Mouse (Mus musculus) heart, embryonic 12.5 days (tissue): Measurements from ENCODE around the gene Timm29. TPM values are rescaled to one million over a fixed set of nuclear protein-coding genes. Genes with fewer than 3 reads are reported as not detected.
"Not testable (repeated sequence)": the region's sequence is repeated elsewhere in the genome, so short reads cannot be mapped to it uniquely, and the experiment has no call there.

Experiments used
- ATAC-seq: fragments of 200-750 bp; cut with Nextera tagmentation; 2 replicates; pipeline ENCODE4 v1.8.0; 2017; ENCODE audit warnings: moderate TSS enrichment, moderate library complexity; ENCODE audit not compliant: insufficient number of reproducible peaks, low FRiP score
- H3K27ac ChIP-seq: fragments of 300-500 bp; sonication (generic); 2 replicates; pipeline ENCODE4 v1.5.1; 2016; ENCODE audit warnings: mild to moderate bottlenecking, moderate library complexity; ENCODE audit not compliant: poor library complexity, severe bottlenecking
- H3K27me3 ChIP-seq: fragments of 300-500 bp; sonication (generic); replicated peaks from 2 replicates; pipeline ENCODE4 v1.6.1; 2016; ENCODE audit warnings: mild to moderate bottlenecking, moderate library complexity
- H3K36me3 ChIP-seq: fragments of 300-500 bp; sonication (generic); 2 replicates; pipeline ENCODE4 v1.6.1; 2016; ENCODE audit warnings: mild to moderate bottlenecking, moderate library complexity
- H3K4me1 ChIP-seq: fragments of 300-500 bp; sonication (generic); replicated peaks from 2 replicates; pipeline ENCODE4 v1.6.1; 2016; ENCODE audit warnings: mild to moderate bottlenecking
- H3K4me2 ChIP-seq: fragments of 300-500 bp; sonication (generic); 2 replicates; pipeline ENCODE4 v1.6.1; 2016; ENCODE audit warnings: mild to moderate bottlenecking, moderate library complexity
- H3K4me3 ChIP-seq: fragments of 300-500 bp; sonication (generic); 2 replicates; pipeline ENCODE4 v1.5.1; 2016; ENCODE audit warnings: mild to moderate bottlenecking
- H3K9ac ChIP-seq: fragments of 300-500 bp; sonication (generic); 2 replicates; pipeline ENCODE4 v1.6.1; 2016; ENCODE audit warnings: mild to moderate bottlenecking, moderate library complexity
- H3K9me3 ChIP-seq: fragments of 300-500 bp; sonication (generic); replicated peaks from 2 replicates; pipeline ENCODE4 v1.6.1; 2016; ENCODE audit warnings: mild to moderate bottlenecking, moderate library complexity
- WGBS: fragments of 180-500 bp; shearing (Covaris S2); methylation state at CpG from one replicate; pipeline ENCODE4 v1.1.7; 2016; 5-methylcytosine and 5-hydroxymethylcytosine counted together
- polyA plus RNA-seq: library from polyadenylated mRNA; unstranded; fragments of >200 nt; fragmentation: Nextera tagmentation; extraction: Ambion mirVana; gene quantifications from 2 replicates; pipeline ENCODE4 v1.2.1, GENCODE M21; 2016

Timm29 gene
- polyA plus RNA-seq, 1 experiment from 2014 or later: 33.6 TPM

DNA sequence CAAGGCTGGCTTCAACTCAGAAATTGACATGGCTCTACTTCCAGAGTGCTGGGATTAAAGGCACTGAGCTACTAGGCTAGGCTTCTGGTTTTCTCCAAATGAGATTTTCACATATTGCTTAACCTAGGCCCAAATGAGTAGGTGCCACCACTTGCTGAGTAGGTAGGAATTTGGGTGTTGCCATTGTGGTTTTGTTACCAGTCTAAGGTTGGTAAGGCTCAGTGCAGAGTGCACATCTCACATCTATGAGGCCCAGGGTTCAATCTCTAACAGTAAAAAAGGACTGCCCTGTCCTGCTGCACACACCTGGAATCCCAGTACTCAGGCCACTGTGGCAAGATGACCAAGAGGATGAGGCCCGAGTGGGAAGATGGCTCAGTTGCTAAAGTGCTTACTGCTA is 7.1 kb upstream of the Timm29 start:
- Histone ChIP-seq H3K27ac (no peak overlapping the region), H3K4me1 (no peaks in the 10 kb centered on the region), H3K4me2 (no peak overlapping the region), H3K4me3 (no peak overlapping the region), H3K27me3 (no peaks in the 10 kb centered on the region), H3K9ac (no peak overlapping the region), H3K36me3 (peaks cover 93% of the 10 kb centered on the region), H3K9me3 (no peaks in the 10 kb centered on the region)
- ATAC-seq: no peak
- 90% methylated on average over 1 of the region's 1 CpGs for WGBS

DNA sequence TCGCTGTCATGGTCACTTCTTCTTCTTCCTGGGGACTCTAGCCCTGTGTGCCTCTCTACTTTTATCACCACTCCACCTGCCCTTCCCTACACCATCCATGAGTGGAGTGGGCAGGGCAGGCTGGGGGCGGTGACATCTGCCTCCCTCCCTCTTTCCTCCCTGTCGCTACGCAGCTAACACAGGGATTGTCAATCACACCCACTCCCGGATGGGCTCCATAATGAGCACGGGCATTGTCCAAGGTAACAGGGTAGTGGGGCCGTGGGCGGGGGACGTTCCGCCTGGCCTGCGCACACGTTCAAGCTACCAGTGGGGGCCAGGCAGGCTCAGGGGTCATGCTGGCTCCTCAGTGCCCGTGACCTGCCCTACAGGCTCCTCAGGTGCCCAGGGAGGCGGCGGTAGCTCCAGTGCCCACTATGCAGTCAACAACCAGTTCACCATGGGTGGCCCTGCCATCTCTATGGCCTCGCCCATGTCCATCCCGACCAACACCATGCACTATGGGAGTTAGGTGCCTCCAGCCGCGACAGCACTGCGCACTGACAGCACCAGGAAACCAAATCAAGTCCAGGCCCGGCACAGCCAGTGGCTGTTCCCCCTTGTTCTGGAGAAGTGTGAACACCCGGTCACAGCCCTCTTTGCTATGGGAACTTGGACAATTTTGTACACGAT is 4.7 kb upstream of the Timm29 start:
- Histone ChIP-seq H3K9me3 (no peaks in the 10 kb centered on the region), H3K27me3 (no peaks in the 10 kb centered on the region), H3K9ac (no peak overlapping the region), H3K4me2 (no peak overlapping the region), H3K4me3 (no peak overlapping the region), H3K36me3 (peaks cover 77% of the 10 kb centered on the region), H3K4me1 (peaks cover 10% of the 10 kb centered on the region), H3K27ac (no peak overlapping the region)
- no peak for ATAC-seq
- 90% methylated on average over 23 of the region's 23 CpGs for WGBS

DNA sequence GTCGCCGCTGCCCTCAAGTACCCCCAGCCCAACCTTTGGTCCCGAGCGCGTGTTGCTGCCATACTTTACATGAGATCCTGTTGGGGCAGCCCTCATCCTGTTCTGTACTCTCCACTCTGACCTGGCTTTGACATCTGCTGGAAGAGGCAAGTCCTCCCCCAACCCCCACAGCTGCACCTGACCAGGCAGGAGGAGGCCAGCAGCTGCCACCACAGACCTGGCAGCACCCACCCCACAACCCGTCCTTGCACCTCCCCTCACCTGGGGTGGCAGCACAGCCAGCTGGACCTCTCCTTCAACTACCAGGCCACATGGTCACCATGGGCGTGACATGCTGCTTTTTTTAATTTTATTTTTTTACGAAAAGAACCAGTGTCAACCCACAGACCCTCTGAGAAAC is 4.2 kb upstream of the Timm29 start:
- WGBS: 87% methylated on average over 8 of the region's 8 CpGs
- Histone ChIP-seq H3K27ac (no peak overlapping the region), H3K27me3 (no peaks in the 10 kb centered on the region), H3K36me3 (peaks cover 71% of the 10 kb centered on the region), H3K4me1 (peaks cover 11% of the 10 kb centered on the region), H3K9ac (no peak overlapping the region), H3K4me3 (no peak overlapping the region), H3K4me2 (no peak overlapping the region), H3K9me3 (no peaks in the 10 kb centered on the region)
- no peak for ATAC-seq

DNA sequence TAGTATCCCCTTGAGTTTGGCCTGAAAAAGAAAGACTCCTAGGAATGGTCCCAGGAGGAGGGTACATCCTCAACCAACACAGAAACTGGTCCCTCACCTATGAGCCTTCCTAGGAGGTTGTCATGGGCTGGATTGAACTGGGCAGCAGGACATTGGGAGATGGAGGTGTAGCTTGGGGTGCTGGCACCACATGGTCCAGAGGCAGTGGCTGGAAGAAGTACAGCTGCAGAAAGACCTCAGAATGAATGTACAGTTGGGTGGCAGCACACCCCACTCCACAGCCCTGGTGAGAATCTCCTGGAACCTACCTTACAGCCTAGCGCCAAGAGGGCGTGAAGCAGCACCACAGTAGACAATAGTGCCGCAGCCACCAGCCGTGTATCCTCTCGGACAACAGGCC is 3.0 kb upstream of the Timm29 start:
- Histone ChIP-seq H3K36me3 (peaks cover 70% of the 10 kb centered on the region), H3K27ac (no peak overlapping the region), H3K9ac (no peak overlapping the region), H3K9me3 (no peaks in the 10 kb centered on the region), H3K27me3 (no peaks in the 10 kb centered on the region), H3K4me1 (peaks cover 22% of the 10 kb centered on the region), H3K4me3 (no peak overlapping the region), H3K4me2 (no peak overlapping the region)
- WGBS: 90% methylated on average over 5 of the region's 5 CpGs
- no peak for ATAC-seq

DNA sequence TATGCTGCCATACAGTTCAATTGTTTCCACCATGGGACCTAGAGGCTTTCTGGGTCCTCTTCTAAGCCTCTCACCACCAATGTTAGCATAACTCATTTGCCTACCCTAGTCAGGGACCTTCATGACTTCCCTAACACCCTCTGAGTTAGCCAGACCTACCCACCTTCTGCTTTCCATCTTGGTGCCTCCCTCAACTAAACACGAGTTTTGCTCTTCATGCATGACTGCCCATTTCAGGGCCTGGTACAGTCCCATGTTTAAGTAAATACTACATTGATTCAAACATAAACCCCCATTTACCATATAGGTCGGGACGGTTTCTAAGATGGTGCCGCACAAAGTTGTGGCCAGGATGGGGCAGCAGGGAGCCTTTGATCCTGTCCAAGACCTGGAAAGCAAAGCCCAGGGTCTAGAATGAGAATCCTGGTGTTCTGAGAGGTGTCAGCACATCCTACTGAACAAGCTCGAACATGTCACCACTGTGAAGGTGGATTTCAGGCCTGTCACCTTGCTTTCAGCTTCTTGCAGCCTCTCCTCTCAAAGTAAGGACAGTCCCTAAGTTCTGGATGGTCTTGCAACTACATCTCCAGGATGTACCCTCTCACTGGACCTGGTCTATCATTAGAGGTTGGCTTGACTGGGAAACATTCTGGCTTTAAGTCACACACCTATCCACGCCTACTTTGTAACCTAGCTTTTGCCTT is 1.2 kb upstream of the Timm29 start:
- H3K4me1 ChIP-seq: peaks cover 27% of the 10 kb centered on the region
- WGBS: 86% methylated on average over 6 of the region's 6 CpGs
- peaks cover 66% of the 10 kb centered on the region for H3K36me3 ChIP-seq
- no peaks in the 10 kb centered on the region for H3K9me3 ChIP-seq
- ATAC-seq: no peak
- H3K4me2 ChIP-seq: peak overlapping the region; percentile 89
- no peak overlapping the region for H3K27ac ChIP-seq
- no peaks in the 10 kb centered on the region for H3K27me3 ChIP-seq
- H3K4me3 ChIP-seq: peak overlapping the region; percentile 96; the same call in 1 of the 2 replicates
- no peak overlapping the region for H3K9ac ChIP-seq

DNA sequence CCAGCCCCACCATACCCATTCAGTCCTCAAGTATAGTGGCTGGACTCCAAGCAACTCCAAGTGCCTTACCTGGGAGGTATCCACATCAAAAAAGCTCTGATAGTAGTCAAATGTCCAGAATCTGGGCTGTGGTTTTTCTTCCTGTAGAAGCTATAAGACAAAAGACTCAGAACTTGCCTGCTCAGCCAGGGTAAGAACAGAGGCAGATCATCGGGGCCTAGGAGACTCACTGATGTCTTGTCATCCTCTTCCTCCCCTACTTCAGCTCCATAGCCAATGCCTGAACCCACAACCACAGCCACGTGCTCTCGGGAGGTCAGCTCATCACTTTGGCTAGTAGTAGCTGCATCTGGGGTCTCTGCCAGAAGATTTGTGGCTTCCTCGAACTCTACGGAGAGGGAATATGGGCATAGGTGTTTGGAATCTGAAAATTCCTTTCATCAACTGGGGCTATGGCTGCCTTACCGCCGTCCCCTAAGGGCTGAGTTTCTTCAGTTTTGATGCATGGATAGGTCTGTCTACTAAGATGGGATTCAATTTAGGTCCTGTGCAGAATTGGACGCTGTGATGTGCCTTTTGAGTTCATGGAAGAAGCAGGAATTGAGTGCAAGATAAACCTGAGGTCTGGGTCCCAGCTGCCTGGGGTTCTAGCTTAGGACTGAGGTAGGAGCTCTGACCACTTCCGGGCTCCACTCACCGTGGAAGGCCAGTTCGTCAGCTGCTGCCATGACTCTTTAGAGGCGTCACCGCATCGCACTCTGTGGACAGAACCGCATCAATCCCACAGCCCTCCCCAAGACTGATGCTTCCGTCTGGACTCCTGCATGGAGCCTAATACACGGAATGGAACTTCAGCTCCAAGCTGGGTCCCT is 455 bp upstream of the Timm29 start:
- H3K4me1 ChIP-seq: peaks cover 27% of the 10 kb centered on the region
- peak overlapping the region; percentile 96 for H3K4me3 ChIP-seq
- 19% methylated on average over 17 of the region's 17 CpGs for WGBS
- peak overlapping the region; percentile 89 for H3K4me2 ChIP-seq
- peak overlapping the region; percentile 68 for H3K9ac ChIP-seq
- H3K27me3 ChIP-seq: no peaks in the 10 kb centered on the region
- peak overlapping the region; percentile 12; the same call in 1 of the 2 replicates for H3K27ac ChIP-seq
- H3K9me3 ChIP-seq: no peaks in the 10 kb centered on the region
- peak; percentile 34 for ATAC-seq
- peaks cover 60% of the 10 kb centered on the region for H3K36me3 ChIP-seq

DNA sequence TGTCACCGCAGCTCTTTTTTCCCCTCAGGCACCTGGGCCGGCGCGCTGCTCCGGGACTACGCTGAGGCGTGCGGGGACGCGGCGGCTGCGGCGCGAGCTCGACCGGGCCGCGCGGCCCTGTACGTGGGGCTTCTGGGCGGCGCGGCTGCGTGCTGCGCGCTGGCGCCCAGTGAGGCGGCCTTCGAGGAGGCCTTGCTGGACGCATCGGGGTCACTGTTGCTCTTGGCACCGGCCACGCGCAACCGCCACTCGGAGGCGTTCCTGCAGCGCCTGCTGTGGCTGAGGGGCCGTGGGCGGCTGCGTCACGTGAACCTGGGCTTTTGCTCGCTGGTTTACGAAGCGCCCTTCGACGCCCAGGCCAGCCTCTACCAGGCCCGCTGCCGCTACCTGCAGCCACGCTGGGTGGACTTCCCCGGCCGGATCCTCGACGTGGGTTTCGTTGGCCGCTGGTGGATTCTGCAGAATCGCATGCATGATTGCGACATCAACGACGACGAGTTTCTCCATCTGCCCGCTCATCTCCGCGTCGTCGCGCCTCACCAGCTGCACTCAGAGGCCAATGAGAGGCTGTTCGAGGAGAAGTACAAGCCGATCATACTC is 700 bp downstream of the Timm29 start:
- peak; percentile 68 for ATAC-seq
- H3K27me3 ChIP-seq: no peaks in the 10 kb centered on the region
- H3K27ac ChIP-seq: peak overlapping the region; percentile 78
- no peaks in the 10 kb centered on the region for H3K9me3 ChIP-seq
- H3K4me1 ChIP-seq: peaks cover 27% of the 10 kb centered on the region
- H3K36me3 ChIP-seq: peaks cover 49% of the 10 kb centered on the region
- WGBS: 2% methylated on average over 69 of the region's 69 CpGs
- peak overlapping the region; percentile 89 for H3K4me2 ChIP-seq
- H3K4me3 ChIP-seq: peak overlapping the region; percentile 96
- H3K9ac ChIP-seq: peak overlapping the region; percentile 95

DNA sequence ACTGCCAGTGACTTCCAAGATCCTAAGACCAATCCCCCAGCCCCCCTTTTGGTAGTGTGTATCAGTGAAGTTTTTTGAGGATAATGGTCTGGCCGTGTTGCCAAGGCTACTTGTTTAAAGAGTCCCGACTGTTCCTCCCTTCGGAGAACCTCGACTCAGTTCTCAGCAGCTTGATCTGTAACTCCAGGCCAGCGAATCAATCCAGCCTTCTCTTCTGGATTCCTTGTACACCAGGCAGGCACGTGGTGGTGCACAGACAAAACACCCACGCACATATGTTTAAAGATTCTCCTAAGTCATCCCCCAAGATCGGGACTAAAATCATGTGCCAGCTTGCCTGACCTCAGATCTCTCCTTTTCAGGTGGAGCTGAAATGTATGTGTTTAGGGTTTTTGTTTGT is 1.8 kb downstream of the Timm29 start:
- not testable (repeated sequence) for H3K27ac ChIP-seq, H3K9me3 ChIP-seq, ATAC-seq, H3K27me3 ChIP-seq
- WGBS: 87% methylated on average over 8 of the region's 8 CpGs
- H3K36me3 ChIP-seq: peaks cover 38% of the 10 kb centered on the region
- H3K4me1 ChIP-seq: peaks cover 27% of the 10 kb centered on the region
- peak overlapping the region; percentile 96; the same call in 1 of the 2 replicates for H3K4me3 ChIP-seq
- 0 out of 2 replicates have a peak overlapping the region, but pooled peaks have one; percentile 95 for H3K9ac ChIP-seq
- H3K4me2 ChIP-seq: peak overlapping the region; percentile 89

DNA sequence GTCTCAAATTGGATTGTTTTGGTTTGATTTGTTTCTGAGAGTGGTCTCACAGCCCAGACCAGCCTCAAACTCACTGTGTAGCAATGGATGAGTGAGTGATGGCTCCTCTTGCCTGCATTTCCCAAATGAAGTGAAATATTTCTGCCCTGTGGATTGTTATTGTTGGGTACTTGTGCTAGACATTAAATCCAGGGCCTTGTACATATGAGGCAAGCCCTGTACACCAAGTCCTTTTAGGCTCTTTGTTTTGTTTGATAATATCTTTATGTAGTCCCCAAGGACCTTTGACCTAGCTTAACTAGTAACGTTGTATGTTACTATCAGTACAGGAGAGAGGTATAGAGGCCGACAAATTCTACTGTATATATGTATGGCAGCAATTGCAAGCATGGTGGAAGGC is 2.3 kb downstream of the Timm29 start:
- Histone ChIP-seq H3K9me3 (no peaks in the 10 kb centered on the region), H3K27ac (no peak overlapping the region), H3K4me2 (no peak overlapping the region), H3K9ac (no peak overlapping the region), H3K27me3 (no peaks in the 10 kb centered on the region), H3K36me3 (peaks cover 33% of the 10 kb centered on the region), H3K4me3 (no peak overlapping the region), H3K4me1 (peaks cover 27% of the 10 kb centered on the region)
- no peak for ATAC-seq
- 86% methylated on average over 2 of the region's 2 CpGs for WGBS

DNA sequence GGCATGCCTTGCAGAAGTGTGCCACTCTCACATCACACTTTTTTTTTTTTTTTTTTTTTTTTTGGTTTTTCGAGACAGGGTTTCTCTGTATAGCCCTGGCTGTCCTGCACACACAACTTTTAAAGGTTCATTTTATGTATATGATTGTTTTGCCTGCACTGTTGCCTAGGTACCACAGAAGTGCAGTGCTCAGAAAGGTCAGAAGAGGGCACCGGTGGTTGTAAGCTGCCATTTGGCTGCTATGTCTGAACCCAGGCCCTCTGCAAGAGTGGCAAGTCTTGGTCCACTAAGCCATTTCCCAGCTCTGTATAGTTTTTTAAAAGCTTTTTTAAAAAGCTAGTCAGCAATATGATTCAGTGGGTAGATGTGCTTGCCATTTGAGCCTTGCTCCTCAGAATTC is 5.7 kb downstream of the Timm29 start:
- peaks cover 17% of the 10 kb centered on the region for H3K4me1 ChIP-seq
- WGBS: 36% methylated on average over 2 of the region's 2 CpGs

DNA sequence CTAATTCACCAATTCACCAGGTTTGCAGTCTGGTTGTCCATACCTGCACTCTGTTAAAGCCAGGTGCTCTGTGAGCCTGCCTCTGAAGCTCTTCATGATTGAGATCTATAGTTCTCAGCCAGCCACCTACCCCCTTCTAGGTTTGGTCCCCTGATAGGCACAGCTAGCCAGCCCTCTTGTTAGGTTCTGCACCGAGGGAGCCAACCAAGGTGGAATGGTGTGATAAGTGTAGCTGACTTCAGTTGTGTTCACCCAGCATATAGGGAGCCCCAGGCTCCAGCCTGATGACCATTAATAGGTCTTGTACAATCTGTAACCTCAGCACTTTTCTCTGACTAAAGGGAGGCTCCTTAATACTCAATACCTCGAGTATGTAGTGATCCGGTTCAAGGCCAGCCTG is 7.7 kb downstream of the Timm29 start:
- Histone ChIP-seq H3K9ac (no peak overlapping the region), H3K36me3 (peaks cover 11% of the 10 kb centered on the region), H3K27ac (no peak overlapping the region), H3K4me2 (no peak overlapping the region), H3K27me3 (no peaks in the 10 kb centered on the region), H3K4me1 (no peaks in the 10 kb centered on the region), H3K4me3 (no peak overlapping the region), H3K9me3 (no peaks in the 10 kb centered on the region)
- 69% methylated on average over 3 of the region's 3 CpGs for WGBS
- ATAC-seq: no peak

More for the DNA sequence above, 5.7 kb downstream of the Timm29 start:
- peaks cover 22% of the 10 kb centered on the region for H3K36me3 ChIP-seq
- no peak overlapping the region for H3K4me3 ChIP-seq
- no peaks in the 10 kb centered on the region for H3K27me3 ChIP-seq
- no peaks in the 10 kb centered on the region for H3K9me3 ChIP-seq
- no peak overlapping the region for H3K27ac ChIP-seq
- no peak overlapping the region for H3K4me2 ChIP-seq
- no peak for ATAC-seq
- H3K9ac ChIP-seq: no peak overlapping the region
